Comparison of ENCODE assay signal across 30 mouse cellular contexts in genomic region chr5:65661958-65662357, GRCm38 (mm10).
"Had no signal": no experiment of that assay in that cellular context is flagged by ENCODE, and none has a peak within 500 bp of the region (broad histone marks: within the 10 kb centered on the region; RNA-seq: fewer than 3 reads in every experiment).

No protein-coding gene starts in this region.

- H3K9me3 ChIP-seq: heart, embryonic 12.5 days; heart, embryonic 13.5 days; heart, embryonic 15.5 days; hindbrain, embryonic 10.5 days; hindbrain, embryonic 12.5 days; hindbrain, embryonic 13.5 days; hindbrain, embryonic 15.5 days; intestine, embryonic 15.5 days; kidney, embryonic 15.5 days had no signal

- H3K9ac ChIP-seq: heart, embryonic 12.5 days; heart, embryonic 13.5 days; heart, embryonic 15.5 days; hindbrain, embryonic 12.5 days; hindbrain, embryonic 13.5 days; hindbrain, embryonic 14.5 days; hindbrain, embryonic 15.5 days; intestine, embryonic 15.5 days; kidney, embryonic 15.5 days had no signal

- H3K4me3 ChIP-seq: heart, embryonic 12.5 days; heart, embryonic 13.5 days; heart, embryonic 15.5 days; hindbrain, embryonic 10.5 days; hindbrain, embryonic 12.5 days; hindbrain, embryonic 13.5 days; hindbrain, embryonic 15.5 days; intestine, embryonic 15.5 days; kidney, embryonic 15.5 days; layer of hippocampus, adult 2 months; left cerebral cortex, adult 2 months had no signal

- DNase-seq: heart, postnatal 10 days; heart, postnatal 14 days; heart, postnatal 36 days; heart, postnatal 4 days; kidney, adult 11 months; kidney, adult 18-20 months; kidney, adult 2 months; kidney, adult 8-10 months; kidney, adult 9 months; kidney, postnatal 10 days; kidney, postnatal 14 days; kidney, postnatal 25 days; kidney, postnatal 36 days; kidney, postnatal 4 days; layer of hippocampus, adult 9-11 months; layer of hippocampus, postnatal 36 days had no signal

- H3K27ac ChIP-seq: heart, embryonic 13.5 days; heart, embryonic 15.5 days; hindbrain, embryonic 10.5 days; hindbrain, embryonic 12.5 days; hindbrain, embryonic 13.5 days; hindbrain, embryonic 14.5 days; hindbrain, embryonic 15.5 days; hindbrain, postnatal 0 days; intestine, embryonic 15.5 days; kidney, embryonic 15.5 days; kidney, postnatal 0 days; layer of hippocampus, adult 2 months; left cerebral cortex, adult 2 months had no signal

- H3K27me3 ChIP-seq: heart, embryonic 12.5 days; heart, embryonic 13.5 days; heart, embryonic 15.5 days; hindbrain, embryonic 12.5 days; hindbrain, embryonic 13.5 days; hindbrain, embryonic 15.5 days; intestine, embryonic 15.5 days; kidney, embryonic 15.5 days had no signal

- H3K4me1 ChIP-seq: hindbrain, embryonic 10.5 days; hindbrain, embryonic 12.5 days; hindbrain, embryonic 13.5 days; hindbrain, embryonic 15.5 days; intestine, embryonic 15.5 days; kidney, embryonic 15.5 days had no signal

- H3K4me2 ChIP-seq: heart, embryonic 12.5 days; heart, embryonic 13.5 days; heart, embryonic 15.5 days; hindbrain, embryonic 12.5 days; hindbrain, embryonic 13.5 days; hindbrain, embryonic 14.5 days; hindbrain, embryonic 15.5 days; intestine, embryonic 15.5 days; kidney, embryonic 15.5 days had no signal
